Mouse (Mus musculus) hindbrain, embryonic 10.5 days (tissue): ENCODE measurements around the gene Cox14. TPM values are rescaled to one million over a fixed set of nuclear protein-coding genes. Genes with fewer than 3 reads are reported as not detected.

Experiments
- DNase-seq: peaks from one replicate; pipeline ENCODE4 v3.0.0-alpha.2; 2017; ENCODE audit warnings: low spot score
- H3K27ac ChIP-seq: fragments of 300-500 bp; sonication (generic); 2 replicates; pipeline ENCODE4 v1.5.1; 2016; ENCODE audit warnings: mild to moderate bottlenecking, moderate library complexity
- H3K27me3 ChIP-seq: fragments of 300-500 bp; sonication (generic); 2 replicates; pipeline ENCODE4 v1.6.1; 2016; ENCODE audit warnings: mild to moderate bottlenecking; ENCODE audit not compliant: poor library complexity, insufficient read depth, severe bottlenecking
- H3K36me3 ChIP-seq: fragments of 300-500 bp; sonication (generic); 2 replicates; pipeline ENCODE4 v1.6.1; 2016; ENCODE audit warnings: mild to moderate bottlenecking, moderate library complexity
- H3K4me1 ChIP-seq: fragments of 300-500 bp; sonication (generic); replicated peaks from 2 replicates; pipeline ENCODE4 v1.6.1; 2016; ENCODE audit warnings: mild to moderate bottlenecking
- H3K4me3 ChIP-seq: fragments of 300-500 bp; sonication (generic); 2 replicates; pipeline ENCODE4 v1.5.1; 2016; ENCODE audit warnings: mild to moderate bottlenecking, moderate library complexity
- H3K9me3 ChIP-seq: fragments of 300-500 bp; sonication (generic); 2 replicates; pipeline ENCODE4 v1.6.1; 2016; ENCODE audit warnings: mild to moderate bottlenecking, moderate library complexity
- WGBS: fragments of 180-500 bp; shearing (Covaris S2); methylation state at CpG from one replicate; pipeline ENCODE4 v1.1.7; 2016; 5-methylcytosine and 5-hydroxymethylcytosine counted together
- polyA plus RNA-seq: library from polyadenylated mRNA; unstranded; fragments of >200 nt; fragmentation: Nextera tagmentation; extraction: Ambion mirVana; gene quantifications from 2 replicates; pipeline ENCODE4 v1.2.1, GENCODE M21; 2016

The Cox14 gene
- 152 and 174 TPM in 2 replicates for polyA plus RNA-seq

DNA sequence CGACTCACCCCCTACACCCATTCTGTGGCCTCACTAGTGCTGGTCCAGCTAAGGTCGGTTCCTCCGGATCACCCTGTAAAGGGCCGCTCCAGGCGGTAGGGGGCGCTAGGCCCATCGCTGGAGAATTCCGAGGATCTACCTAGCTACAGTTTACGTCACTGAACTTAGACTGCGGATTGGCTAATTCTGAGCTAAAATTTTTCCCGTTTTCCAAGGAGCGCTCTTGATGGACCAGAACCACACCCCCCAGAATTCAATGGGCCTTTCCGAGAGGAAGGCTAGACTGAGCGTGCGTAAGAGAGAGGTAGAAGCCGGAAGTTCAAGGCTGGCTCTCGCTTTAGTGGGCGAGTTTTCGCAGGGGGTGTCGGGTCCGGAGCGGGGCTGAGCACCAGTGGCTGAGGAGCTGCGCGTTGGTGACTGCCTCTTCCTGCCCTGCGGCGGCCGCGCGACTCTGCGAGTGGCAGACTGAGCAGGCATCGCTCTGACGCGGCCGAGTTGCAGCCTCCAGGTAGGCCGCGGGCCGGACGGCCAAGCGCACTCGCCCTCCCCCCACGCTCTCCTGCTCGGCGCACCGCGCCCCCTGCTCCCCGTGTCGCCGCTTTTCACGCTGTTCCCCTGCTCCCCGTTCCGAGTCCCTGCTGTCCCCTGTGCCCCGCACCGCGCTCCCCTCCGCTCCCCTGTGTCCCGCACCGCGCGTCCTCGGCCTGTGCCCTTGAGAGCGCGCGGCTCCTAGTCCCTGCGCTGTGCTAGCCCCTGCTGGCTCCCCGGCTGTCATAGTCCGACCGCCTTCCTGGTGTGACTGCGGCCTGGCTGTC is at the start of gene Cox14:
TSS of gene Cox14 (plus strand) at position 278 of the 815 bp plus-strand sequence.
- Histone ChIP-seq H3K4me3 (peak within 1 kb of the TSS; percentile 98), H3K36me3 (peaks cover 59% of the 10 kb centered on the region), H3K27ac (peak within 1 kb of the TSS; percentile 95), H3K9me3 (peaks cover 8% of the 10 kb centered on the region), H3K4me1 (peaks cover 52% of the 10 kb centered on the region), H3K27me3 (no peaks in the 10 kb centered on the region)
- WGBS = under 1% methylated on average over 65 of the region's 68 CpGs
- DNase-seq = peak; percentile 96

DNA sequence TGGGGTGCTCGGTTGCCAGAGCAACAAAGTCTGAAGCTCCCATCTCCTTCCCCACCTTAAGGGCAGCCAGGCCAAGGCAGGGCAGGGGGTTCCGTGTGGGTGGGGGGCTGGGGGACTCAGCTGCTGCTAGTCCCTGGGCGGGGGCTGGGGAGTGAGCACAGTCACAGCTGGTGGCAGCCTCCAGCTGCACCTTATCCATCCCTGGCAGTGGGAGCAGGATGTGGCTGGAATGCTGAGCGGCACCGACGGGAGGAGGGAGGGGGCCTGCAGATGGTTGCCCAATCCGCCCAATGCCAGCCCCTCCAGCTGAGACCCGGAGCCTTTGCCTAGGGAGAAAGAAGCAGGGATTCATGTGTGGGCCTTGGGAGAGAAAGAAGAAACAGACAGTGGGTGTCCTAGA is 48.3 kb upstream of the Cox14 start:
- DNase-seq = peak; percentile 40
- H3K4me1 ChIP-seq = peaks cover 42% of the 10 kb centered on the region
- no peak overlapping the region for H3K4me3 ChIP-seq
- peak overlapping the region; percentile 75 for H3K27ac ChIP-seq
- H3K27me3 ChIP-seq = peaks cover 23% of the 10 kb centered on the region
- WGBS = 31% methylated on average over 8 of the region's 8 CpGs
- no peaks in the 10 kb centered on the region for H3K36me3 ChIP-seq
- H3K9me3 ChIP-seq = no peaks in the 10 kb centered on the region

DNA sequence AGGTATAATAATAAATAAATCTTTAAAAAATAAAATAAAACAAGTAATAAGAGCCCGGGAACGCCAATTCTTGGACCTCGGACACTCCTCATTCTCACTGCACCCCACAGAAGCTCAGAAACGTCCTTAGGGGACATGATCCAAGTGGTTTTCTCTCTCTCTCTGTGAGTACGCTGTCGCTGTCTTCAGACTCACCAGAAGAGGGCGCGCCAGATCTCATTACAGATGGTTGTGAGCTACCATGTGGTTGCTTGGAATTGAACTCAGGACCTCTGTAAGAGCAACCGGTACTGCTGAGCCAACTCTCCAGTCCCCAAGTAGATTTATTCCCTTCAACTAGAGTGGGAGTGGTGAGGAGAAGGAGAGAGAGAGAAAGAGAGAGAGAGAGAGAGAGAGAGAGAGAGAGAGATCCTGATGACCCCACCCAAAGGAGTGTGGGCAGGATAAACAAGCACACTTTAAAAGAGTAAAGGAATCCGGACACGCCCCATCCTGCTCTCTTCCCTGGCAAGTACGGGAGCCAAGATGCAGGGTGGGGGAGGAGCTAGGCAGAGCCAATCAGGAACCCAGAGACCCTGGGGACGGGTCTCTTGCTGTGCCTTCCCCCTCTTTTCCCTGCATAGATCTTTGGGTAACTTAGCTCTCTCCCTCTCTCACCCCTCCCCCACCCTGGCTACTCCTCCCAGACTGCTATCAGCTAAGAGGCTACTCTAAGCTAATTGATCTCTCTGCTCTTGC is 47.2 kb upstream of the Cox14 start:
- DNase-seq = peak; percentile 47
- no peak overlapping the region for H3K4me3 ChIP-seq

DNA sequence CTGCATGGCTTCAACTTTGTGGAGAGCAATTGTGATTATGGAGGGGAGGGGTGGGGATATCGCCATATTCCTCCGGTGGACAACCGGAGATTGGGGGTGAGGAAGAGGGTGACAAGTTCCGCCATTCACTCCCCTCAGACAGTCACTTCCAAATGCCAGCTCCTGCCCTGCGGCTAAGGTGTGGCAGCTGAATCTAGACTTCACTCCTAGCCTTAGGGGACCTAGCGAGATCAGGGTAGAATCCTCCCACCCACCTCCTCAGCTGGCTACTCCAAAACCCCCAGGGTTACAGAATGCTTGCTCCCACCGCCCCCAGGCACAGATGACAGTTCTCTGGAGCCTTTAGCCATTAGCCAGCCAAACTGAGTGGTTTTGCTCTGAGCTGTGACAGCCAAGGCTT is 46.4 kb upstream of the Cox14 start:
- Histone ChIP-seq H3K4me1 (peaks cover 31% of the 10 kb centered on the region), H3K27me3 (peaks cover 5% of the 10 kb centered on the region; the same call in 1 of the 2 replicates), H3K27ac (peak overlapping the region; percentile 57), H3K4me3 (no peak overlapping the region), H3K36me3 (no peaks in the 10 kb centered on the region), H3K9me3 (no peaks in the 10 kb centered on the region)
- WGBS = 59% methylated on average over 7 of the region's 7 CpGs
- no peak for DNase-seq

More for the DNA sequence above, 47.2 kb upstream of the Cox14 start:
- Histone ChIP-seq H3K36me3 (no peaks in the 10 kb centered on the region), H3K27me3 (peaks cover 13% of the 10 kb centered on the region), H3K9me3 (no peaks in the 10 kb centered on the region), H3K27ac (peak overlapping the region; percentile 42; the same call in 1 of the 2 replicates), H3K4me1 (peaks cover 34% of the 10 kb centered on the region)
- WGBS = 15% methylated on average over 13 of the region's 13 CpGs

DNA sequence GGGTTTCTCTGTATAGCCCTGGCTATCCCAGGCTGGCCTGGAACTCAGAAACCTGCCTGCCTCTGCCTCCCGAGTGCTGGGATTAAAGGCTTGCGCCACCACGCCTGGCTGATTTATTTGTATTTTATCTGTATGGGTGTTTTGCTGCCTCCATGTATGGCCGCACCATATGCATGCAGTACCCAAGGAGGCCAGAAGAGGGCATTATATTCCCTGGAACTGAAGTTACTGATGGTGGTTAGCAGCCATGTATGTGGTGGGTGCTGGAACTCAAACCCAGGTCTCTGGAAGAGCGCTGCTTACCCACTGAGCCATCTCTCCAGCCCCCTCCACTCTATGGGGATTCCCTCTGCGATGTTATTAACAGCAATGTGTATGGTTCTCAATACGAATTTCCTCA is 42.5 kb upstream of the Cox14 start:
- Histone ChIP-seq H3K27ac (no peak overlapping the region), H3K27me3 (no peaks in the 10 kb centered on the region), H3K36me3 (no peaks in the 10 kb centered on the region), H3K4me3 (no peak overlapping the region), H3K4me1 (peaks cover 15% of the 10 kb centered on the region), H3K9me3 (no peaks in the 10 kb centered on the region)
- DNase-seq = no peak
- 91% methylated on average over 7 of the region's 7 CpGs for WGBS

DNA sequence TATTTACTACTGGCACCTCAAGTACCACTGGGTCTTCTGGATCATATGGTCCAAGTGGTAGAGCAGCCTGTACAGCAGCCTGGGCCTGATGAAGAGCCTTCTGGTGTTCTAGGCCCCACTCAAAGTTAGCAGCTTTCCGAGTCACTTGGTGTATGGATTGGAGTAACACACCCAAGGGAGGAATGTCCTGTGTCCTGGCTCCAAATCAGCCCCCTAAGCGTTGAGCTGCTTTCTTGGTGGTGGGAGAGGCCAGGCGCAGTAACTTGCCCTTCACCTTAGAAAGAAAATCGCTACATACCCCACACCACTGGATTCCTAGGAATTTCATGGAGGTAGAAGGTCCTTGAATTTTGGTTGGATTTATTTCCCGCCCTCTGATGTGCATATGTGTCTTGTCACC is 41.3 kb upstream of the Cox14 start:
- no peak for DNase-seq
- 93% methylated on average over 5 of the region's 5 CpGs for WGBS

DNA sequence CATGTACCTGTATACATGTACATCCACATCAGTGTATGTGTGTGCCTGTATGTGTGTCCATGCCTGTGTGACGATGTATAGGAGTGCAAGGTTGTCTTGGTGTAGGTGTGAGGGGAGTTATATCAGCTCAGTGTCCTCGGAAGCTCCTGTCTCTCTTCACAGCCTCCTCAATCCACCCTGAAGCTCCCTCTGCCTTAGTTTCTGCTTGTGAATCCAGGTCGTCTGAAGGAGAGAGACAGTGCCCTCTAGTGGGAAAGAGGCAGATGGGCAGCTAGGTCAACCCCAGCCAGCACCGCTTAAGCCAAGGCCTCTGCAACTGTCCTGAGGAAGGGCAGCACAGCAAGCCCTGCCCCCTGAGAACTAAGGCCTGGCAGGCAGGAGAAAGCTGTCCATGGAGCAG is 36.7 kb upstream of the Cox14 start:
- WGBS = 4% methylated on average over 4 of the region's 4 CpGs
- Histone ChIP-seq H3K4me3 (no peak overlapping the region), H3K27me3 (0 out of 2 replicates have a peak, but pooled peaks cover 8% of the 10 kb centered on the region), H3K27ac (peak overlapping the region; percentile 9; the same call in 1 of the 2 replicates), H3K9me3 (no peaks in the 10 kb centered on the region), H3K4me1 (peaks cover 38% of the 10 kb centered on the region), H3K36me3 (no peaks in the 10 kb centered on the region)
- DNase-seq = peak; percentile 66

More for the DNA sequence above, 41.3 kb upstream of the Cox14 start:
- no peak overlapping the region for H3K27ac ChIP-seq
- no peaks in the 10 kb centered on the region for H3K27me3 ChIP-seq
- H3K9me3 ChIP-seq = no peaks in the 10 kb centered on the region
- no peak overlapping the region for H3K4me3 ChIP-seq
- H3K36me3 ChIP-seq = no peaks in the 10 kb centered on the region
- peaks cover 12% of the 10 kb centered on the region for H3K4me1 ChIP-seq

DNA sequence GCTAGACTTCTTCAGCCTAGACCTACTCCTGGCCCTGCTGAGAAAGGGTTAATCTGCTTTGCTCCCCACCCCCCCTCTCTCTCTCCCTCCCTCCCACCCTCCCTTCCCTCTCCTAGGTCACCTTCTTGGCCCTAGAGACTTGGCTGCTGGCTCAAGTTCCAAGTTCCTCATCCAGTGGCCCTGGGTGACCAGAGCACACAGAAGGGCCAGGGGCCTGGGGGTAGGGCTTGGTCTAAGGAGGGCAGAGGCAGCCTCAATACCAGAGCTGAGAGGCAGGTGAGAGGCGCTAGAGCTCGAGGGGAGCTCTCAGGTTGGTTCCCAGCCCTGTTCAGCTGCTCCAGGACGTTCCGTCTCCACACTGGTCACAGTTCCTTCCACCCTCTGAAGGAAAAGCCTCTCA is 34.5 kb upstream of the Cox14 start:
- peak; percentile 6 for DNase-seq
- WGBS = 29% methylated on average over 4 of the region's 4 CpGs
- no peaks in the 10 kb centered on the region for H3K9me3 ChIP-seq
- peaks cover 47% of the 10 kb centered on the region for H3K4me1 ChIP-seq
- peaks cover 5% of the 10 kb centered on the region; the same call in 1 of the 2 replicates for H3K36me3 ChIP-seq
- 0 out of 2 replicates have a peak, but pooled peaks cover 8% of the 10 kb centered on the region for H3K27me3 ChIP-seq
- peak overlapping the region; percentile 65; the same call in 1 of the 2 replicates for H3K27ac ChIP-seq
- peak overlapping the region; percentile 6; the same call in 1 of the 2 replicates for H3K4me3 ChIP-seq

DNA sequence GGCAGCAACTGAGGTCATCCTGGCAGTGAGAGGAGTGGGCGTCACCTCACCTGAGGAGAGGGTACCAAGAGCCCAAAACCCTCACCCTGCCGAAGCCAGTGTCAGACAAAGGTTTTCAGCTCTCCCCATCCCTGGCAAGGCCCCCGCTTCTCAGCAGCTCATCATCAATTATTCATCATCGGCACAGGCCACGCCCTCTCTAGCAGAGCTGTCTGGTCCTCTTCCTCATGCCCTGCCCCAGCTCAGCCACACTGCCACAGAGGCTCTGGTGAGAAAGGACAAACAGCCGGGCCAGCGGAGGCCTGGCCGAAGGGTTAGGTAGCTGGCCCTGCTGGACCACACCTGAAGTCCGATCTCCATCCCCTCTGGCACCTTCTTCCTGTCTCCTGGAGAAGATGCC is 33.4 kb upstream of the Cox14 start:
- peaks cover 14% of the 10 kb centered on the region; the same call in 1 of the 2 replicates for H3K36me3 ChIP-seq
- DNase-seq = peak; percentile 31
- H3K9me3 ChIP-seq = no peaks in the 10 kb centered on the region
- peak overlapping the region; percentile 18; the same call in 1 of the 2 replicates for H3K4me3 ChIP-seq
- H3K4me1 ChIP-seq = peaks cover 49% of the 10 kb centered on the region
- H3K27ac ChIP-seq = peak overlapping the region; percentile 82
- peaks cover 16% of the 10 kb centered on the region for H3K27me3 ChIP-seq
- 57% methylated on average over 9 of the region's 9 CpGs for WGBS

DNA sequence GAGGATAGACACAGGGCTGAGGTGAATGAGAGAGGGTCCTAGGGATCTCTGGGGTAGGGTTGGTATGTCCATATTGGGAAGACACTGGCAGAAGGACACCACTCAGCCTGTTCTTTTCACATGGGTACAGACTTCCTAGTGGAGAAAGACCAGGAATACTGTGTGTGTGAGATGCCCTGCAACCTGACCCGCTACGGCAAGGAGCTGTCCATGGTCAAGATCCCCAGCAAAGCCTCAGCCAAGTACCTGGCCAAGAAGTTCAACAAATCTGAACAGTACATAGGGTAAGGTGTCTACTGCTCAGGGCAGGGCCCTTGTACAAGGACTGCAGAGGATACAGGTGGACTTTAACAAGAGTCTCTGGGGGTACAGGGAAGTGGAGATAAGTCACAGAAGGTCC is 28.1 kb upstream of the Cox14 start:
- peaks cover 28% of the 10 kb centered on the region for H3K27me3 ChIP-seq
- no peaks in the 10 kb centered on the region for H3K9me3 ChIP-seq
- 44% methylated on average over 2 of the region's 2 CpGs for WGBS
- H3K4me3 ChIP-seq = no peak overlapping the region
- no peak for DNase-seq
- peaks cover 30% of the 10 kb centered on the region; the same call in 1 of the 2 replicates for H3K36me3 ChIP-seq
- H3K27ac ChIP-seq = no peak overlapping the region
- H3K4me1 ChIP-seq = peaks cover 48% of the 10 kb centered on the region

DNA sequence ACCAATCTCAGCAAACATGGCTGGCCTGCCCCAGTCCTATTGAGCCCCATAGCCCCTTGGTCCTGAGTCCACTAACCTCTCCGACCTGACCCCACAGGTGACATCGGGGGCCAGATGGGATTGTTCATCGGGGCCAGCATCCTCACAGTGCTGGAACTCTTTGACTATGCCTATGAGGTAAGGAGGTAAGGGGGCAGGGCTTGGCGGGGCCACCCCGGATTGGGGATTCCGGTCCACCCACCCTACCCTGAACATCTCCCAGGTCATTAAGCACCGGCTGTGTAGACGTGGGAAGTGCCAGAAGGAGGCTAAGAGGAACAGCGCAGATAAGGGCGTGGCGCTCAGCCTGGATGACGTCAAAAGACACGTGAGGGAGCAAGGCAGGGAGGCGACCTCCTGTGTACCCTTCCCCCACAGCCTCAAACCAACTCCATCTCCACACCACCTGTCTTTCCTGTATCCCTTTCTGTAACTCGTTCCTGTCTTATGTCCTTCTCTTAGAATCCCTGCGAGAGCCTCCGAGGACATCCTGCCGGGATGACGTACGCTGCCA is 26.8 kb upstream of the Cox14 start:
- H3K9me3 ChIP-seq = no peaks in the 10 kb centered on the region
- no peak for DNase-seq
- peaks cover 37% of the 10 kb centered on the region for H3K36me3 ChIP-seq
- peaks cover 28% of the 10 kb centered on the region for H3K27me3 ChIP-seq
- no peak overlapping the region for H3K4me3 ChIP-seq
- 44% methylated on average over 20 of the region's 20 CpGs for WGBS
- H3K4me1 ChIP-seq = peaks cover 54% of the 10 kb centered on the region
- no peak overlapping the region for H3K27ac ChIP-seq

DNA sequence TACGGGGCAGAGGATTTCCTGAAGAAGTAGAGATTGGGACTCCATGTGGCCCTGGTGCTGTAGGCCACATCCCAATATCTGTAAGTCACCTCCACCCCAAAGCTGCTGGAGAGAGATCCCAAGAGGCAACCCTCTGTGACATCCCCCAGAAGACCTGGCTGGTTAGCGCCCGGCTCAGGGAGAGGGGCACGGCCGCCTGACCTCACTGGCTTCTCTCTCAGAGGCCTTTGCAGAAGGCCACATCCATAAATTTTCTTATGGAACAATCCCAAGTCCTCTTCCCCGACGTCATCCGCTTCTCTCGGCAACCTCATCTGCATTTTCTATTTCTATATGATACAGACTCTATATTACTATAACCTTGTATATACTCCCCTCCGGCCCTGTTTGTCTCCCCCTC is 25.7 kb upstream of the Cox14 start:
- H3K27me3 ChIP-seq = peaks cover 28% of the 10 kb centered on the region
- H3K4me3 ChIP-seq = no peak overlapping the region
- H3K27ac ChIP-seq = no peak overlapping the region
- H3K4me1 ChIP-seq = peaks cover 59% of the 10 kb centered on the region
- H3K9me3 ChIP-seq = no peaks in the 10 kb centered on the region
- DNase-seq = no peak
- peaks cover 48% of the 10 kb centered on the region for H3K36me3 ChIP-seq
- WGBS = 88% methylated on average over 10 of the region's 10 CpGs
